Mouse (Mus musculus) neural tube, embryonic 12.5 days (tissue): ENCODE data around the gene Cdh10. TPM values are rescaled to one million over a fixed set of nuclear protein-coding genes. Genes with fewer than 3 reads are reported as not detected.

Experiments
- ATAC-seq: fragments of 200-750 bp; cut with Nextera tagmentation; 2 replicates; pipeline ENCODE4 v1.8.0; 2017; ENCODE audit warnings: low read depth, mild to moderate bottlenecking, moderate TSS enrichment, moderate library complexity; ENCODE audit not compliant: low FRiP score
- H3K27ac ChIP-seq: fragments of 300-500 bp; sonication (generic); 2 replicates; pipeline ENCODE4 v1.5.1; 2016
- H3K27me3 ChIP-seq: fragments of 300-500 bp; sonication (generic); replicated peaks from 2 replicates; pipeline ENCODE4 v1.6.1; 2016; ENCODE audit warnings: mild to moderate bottlenecking
- H3K36me3 ChIP-seq: fragments of 300-500 bp; sonication (generic); 2 replicates; pipeline ENCODE4 v1.6.1; 2016; ENCODE audit warnings: mild to moderate bottlenecking
- H3K4me1 ChIP-seq: fragments of 300-500 bp; sonication (generic); 2 replicates; pipeline ENCODE4 v1.6.1; 2016
- H3K4me2 ChIP-seq: fragments of 300-500 bp; sonication (generic); replicated peaks from 2 replicates; pipeline ENCODE4 v1.6.1; 2016; ENCODE audit warnings: mild to moderate bottlenecking
- H3K4me3 ChIP-seq: fragments of 300-500 bp; sonication (generic); 2 replicates; pipeline ENCODE4 v1.5.1; 2016
- H3K9ac ChIP-seq: fragments of 300-500 bp; sonication (generic); 2 replicates; pipeline ENCODE4 v1.6.1; 2016; ENCODE audit warnings: mild to moderate bottlenecking
- H3K9me3 ChIP-seq: fragments of 300-500 bp; sonication (generic); 2 replicates; pipeline ENCODE4 v1.6.1; 2016; ENCODE audit warnings: mild to moderate bottlenecking
- WGBS: fragments of 180-500 bp; shearing (Covaris S2); methylation state at CpG from one replicate; pipeline ENCODE4 v1.1.7; 2016; 5-methylcytosine and 5-hydroxymethylcytosine counted together
- polyA plus RNA-seq: library from polyadenylated mRNA; unstranded; fragments of >200 nt; fragmentation: Nextera tagmentation; extraction: Ambion mirVana; gene quantifications from 2 replicates; pipeline ENCODE4 v1.2.1, GENCODE M21; 2016

The Cdh10 gene
- polyA plus RNA-seq, 1 experiment from 2014 or later = 8.4 TPM

DNA sequence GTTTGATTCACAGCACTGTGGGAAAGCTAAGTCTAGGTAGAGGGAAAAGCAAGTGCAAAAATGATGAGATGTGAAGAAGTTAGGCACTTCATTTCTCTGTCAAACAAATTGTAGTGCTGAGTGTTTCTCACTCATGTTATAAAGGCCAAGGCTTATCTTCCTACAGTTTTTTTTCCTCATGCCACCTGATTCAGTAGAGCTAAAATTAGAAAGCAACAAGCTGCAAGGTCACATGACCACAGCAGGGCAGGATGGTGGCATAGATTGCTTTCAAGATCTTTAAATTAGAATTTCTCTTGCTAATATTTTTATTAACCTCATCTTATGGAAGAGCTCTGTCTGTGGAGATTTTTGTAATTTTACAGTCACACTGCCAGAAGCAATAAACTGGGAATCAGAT is 174.8 kb downstream of the Cdh10 start:
- Histone ChIP-seq H3K36me3 (no peaks in the 10 kb centered on the region), H3K27ac (no peak overlapping the region), H3K4me2 (no peak overlapping the region), H3K9ac (no peak overlapping the region), H3K9me3 (no peaks in the 10 kb centered on the region), H3K27me3 (no peaks in the 10 kb centered on the region), H3K4me1 (no peaks in the 10 kb centered on the region), H3K4me3 (no peak overlapping the region)
- no peak for ATAC-seq

DNA sequence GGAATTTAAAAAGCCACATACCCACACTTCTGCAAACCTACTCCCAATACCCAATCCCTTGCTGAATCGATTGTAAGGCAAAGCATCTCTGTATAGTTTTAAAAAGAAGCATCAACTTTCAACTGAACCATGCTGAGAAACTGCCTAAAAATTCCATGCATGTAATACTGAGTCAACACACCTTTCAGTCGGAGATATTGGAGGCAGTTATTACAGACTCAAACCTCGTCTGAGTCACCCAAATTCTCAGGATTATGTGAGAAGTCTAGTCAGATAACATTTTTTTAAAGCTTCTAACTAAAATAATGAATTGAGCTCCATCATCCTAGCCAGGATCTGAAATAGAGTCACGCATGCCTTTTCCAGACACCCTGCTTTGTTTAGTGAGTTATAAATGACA is 175.5 kb downstream of the Cdh10 start:
- H3K27me3 ChIP-seq = no peaks in the 10 kb centered on the region
- 84% methylated on average over 4 of the region's 4 CpGs for WGBS
- H3K4me3 ChIP-seq = no peak overlapping the region
- no peaks in the 10 kb centered on the region for H3K4me1 ChIP-seq
- no peaks in the 10 kb centered on the region for H3K36me3 ChIP-seq
- no peak overlapping the region for H3K9ac ChIP-seq
- no peak overlapping the region for H3K27ac ChIP-seq
- no peak overlapping the region for H3K4me2 ChIP-seq
- H3K9me3 ChIP-seq = no peaks in the 10 kb centered on the region
- no peak for ATAC-seq

DNA sequence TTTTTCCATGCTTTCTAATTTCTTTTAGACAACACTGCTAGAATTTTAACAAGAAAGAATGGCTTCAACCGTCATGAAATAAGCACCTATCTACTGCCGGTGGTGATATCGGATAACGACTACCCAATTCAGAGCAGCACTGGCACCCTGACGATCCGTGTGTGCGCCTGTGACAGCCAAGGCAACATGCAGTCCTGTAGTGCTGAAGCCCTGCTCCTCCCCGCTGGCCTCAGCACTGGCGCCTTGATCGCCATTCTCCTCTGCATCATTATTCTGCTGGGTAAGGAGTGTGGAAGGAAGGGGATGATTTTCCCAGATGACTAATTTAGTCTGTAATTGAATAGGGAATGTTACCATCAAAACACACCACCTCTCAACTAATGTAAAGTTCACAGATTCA is 192.1 kb downstream of the Cdh10 start:
- no peak overlapping the region for H3K4me3 ChIP-seq
- WGBS = 91% methylated on average over 10 of the region's 10 CpGs
- H3K27ac ChIP-seq = no peak overlapping the region
- no peak overlapping the region for H3K4me2 ChIP-seq
- H3K27me3 ChIP-seq = no peaks in the 10 kb centered on the region
- no peaks in the 10 kb centered on the region for H3K36me3 ChIP-seq
- no peak overlapping the region for H3K9ac ChIP-seq
- no peaks in the 10 kb centered on the region for H3K4me1 ChIP-seq
- H3K9me3 ChIP-seq = no peaks in the 10 kb centered on the region
- no peak for ATAC-seq

DNA sequence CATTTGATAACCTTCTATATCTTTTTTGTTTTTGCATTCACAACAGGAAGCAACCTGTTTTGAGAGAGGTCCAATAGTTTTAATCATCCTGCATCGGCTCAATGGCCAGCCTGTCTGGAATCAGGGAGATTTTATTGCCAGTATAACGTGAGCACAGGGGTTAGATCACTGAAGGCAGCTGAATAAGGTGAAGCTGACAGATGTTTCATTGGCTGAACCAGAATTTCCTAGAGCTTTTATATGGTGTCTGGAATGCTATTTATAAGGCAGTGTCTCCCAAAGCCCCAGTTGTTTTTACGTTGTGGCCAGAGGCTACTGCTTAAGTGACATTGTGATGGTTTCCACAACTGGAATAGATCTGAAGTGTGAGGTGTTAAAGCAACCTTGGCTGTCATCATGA is 214.2 kb downstream of the Cdh10 start:
- Histone ChIP-seq H3K36me3 (no peaks in the 10 kb centered on the region), H3K4me3 (no peak overlapping the region), H3K4me2 (no peak overlapping the region), H3K27ac (no peak overlapping the region), H3K9me3 (no peaks in the 10 kb centered on the region), H3K27me3 (no peaks in the 10 kb centered on the region), H3K4me1 (no peaks in the 10 kb centered on the region), H3K9ac (no peak overlapping the region)
- no peak for ATAC-seq
- 50% methylated on average over 3 of the region's 3 CpGs for WGBS

DNA sequence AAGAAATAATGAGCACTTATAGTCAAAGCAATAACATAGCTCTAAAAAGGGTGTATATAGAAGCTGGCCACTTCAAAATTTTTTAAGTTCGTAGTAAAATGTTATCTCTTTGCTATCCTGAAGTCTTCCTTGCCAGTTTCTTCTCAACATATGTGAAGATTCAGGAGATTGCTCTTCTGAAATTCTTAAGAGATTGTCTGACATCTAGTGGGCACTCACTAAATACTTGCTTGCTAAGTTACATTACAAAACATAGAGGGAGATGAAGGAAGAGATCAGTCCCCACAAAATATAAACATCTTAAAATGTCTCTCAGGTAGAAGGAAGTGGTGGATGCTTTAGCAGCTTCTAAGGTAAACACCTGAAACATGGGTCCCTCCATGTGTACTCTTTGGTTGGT is 221.3 kb downstream of the Cdh10 start:
- H3K27ac ChIP-seq = no peak overlapping the region
- H3K4me3 ChIP-seq = no peak overlapping the region
- H3K9ac ChIP-seq = no peak overlapping the region
- H3K4me2 ChIP-seq = no peak overlapping the region
- no peaks in the 10 kb centered on the region for H3K4me1 ChIP-seq
- H3K36me3 ChIP-seq = no peaks in the 10 kb centered on the region
- no peaks in the 10 kb centered on the region for H3K27me3 ChIP-seq
- WGBS = 86% methylated on average over 1 of the region's 1 CpGs
- no peak for ATAC-seq
- no peaks in the 10 kb centered on the region for H3K9me3 ChIP-seq
